ENCODE assay signal across 8 mouse cellular contexts in the genomic region with DNA sequence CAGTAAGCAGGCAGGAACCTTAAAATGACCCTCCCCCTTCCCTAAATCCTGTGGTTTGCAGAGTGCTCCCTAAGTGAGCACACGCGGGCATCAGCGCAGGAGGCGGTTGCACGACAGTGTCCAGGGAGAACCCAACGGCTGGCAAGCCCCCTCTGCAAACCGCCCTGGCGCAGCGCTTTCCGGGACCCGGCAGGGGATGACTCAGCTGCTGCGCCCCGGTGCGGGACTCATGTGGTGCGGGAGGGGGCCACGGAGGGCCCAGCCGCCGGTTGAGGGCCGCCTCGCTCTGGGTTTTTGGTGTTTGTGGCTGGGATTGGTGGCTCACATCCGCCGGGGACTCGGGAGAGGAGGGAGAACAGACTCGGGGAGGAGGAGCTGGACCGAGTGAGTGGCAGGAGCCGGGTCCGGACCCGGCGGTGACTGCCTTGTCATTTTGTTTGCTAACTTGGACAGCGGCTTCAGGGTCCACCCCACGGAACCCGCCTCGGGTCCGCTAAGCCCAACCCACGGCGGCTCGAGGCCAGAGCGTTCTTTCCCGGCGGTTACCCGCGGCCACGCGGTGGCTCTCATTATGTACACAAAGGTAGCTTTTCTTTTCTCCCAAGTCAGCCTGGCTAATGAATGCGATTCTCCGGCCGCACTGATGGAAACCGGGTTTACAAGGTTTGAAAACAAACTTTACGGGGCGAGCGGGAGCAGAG. TPM values are rescaled to one million over a fixed set of nuclear protein-coding genes. Genes with fewer than 3 reads are reported as not detected.
DNase-seq lines count a peak whose midpoint lies in the region; ATAC-seq and TF ChIP-seq lines count a peak whose summit lies in the region.

No protein-coding gene starts in this region.

- TF ChIP-seq POLR2A in limb, embryonic 14.5 days (IDR thresholded peaks at IDR 0.05; ENCODE audit: borderline replicate concordance, extremely low read depth, insufficient read depth, insufficient read length), result peak; percentile 38; the same call in 1 of the 2 replicates

- peaks cover 7% of the 10 kb centered on the region; the same call in 1 of the 2 replicates for H3K4me1 ChIP-seq in intestine, embryonic 16.5 days (ENCODE audit: control insufficient read depth, insufficient read depth, low read length)
- H3K4me1 ChIP-seq in limb, embryonic 14.5 days (ENCODE audit: control insufficient read depth, insufficient read depth, low read length), result 0 out of 2 replicates have a peak, but pooled peaks cover 4% of the 10 kb centered on the region
- H3K4me1 ChIP-seq in midbrain, embryonic 14.5 days (ENCODE audit: control insufficient read depth, insufficient read depth, low read length), result peaks cover 39% of the 10 kb centered on the region

- DNase-seq in frontal cortex, postnatal 10 days (ENCODE audit: low spot score in 2 of 2), result peak; percentile 44 to 55
- DNase-seq in frontal cortex, postnatal 25 days (ENCODE audit: low spot score in 2 of 2), result no peak
- peak; percentile 44 to 45 for DNase-seq in cerebellum, postnatal 36 days
- peak; percentile 78 to 88 for DNase-seq in gastrocnemius, postnatal 4 days (ENCODE audit: low spot score in 2 of 2)
- DNase-seq in limb, embryonic 14.5 days (ENCODE audit: low spot score), result peak; percentile 82
- peak; percentile 76 for DNase-seq in midbrain, embryonic 14.5 days
- peak; percentile 44 to 77 for DNase-seq in spleen, postnatal 4 days (ENCODE audit: low spot score in 2 of 2)

- H3K4me3 ChIP-seq in intestine, embryonic 16.5 days (ENCODE audit: low read length), result peak overlapping the region; percentile 72
- peak overlapping the region; percentile 69 for H3K4me3 ChIP-seq in limb, embryonic 14.5 days (replicated peaks; ENCODE audit: low read length)
- peak overlapping the region; percentile 53 for H3K4me3 ChIP-seq in midbrain, embryonic 14.5 days (replicated peaks; ENCODE audit: low read depth, low read length)

- ATAC-seq in intestine, embryonic 16.5 days, result peak; percentile 54
- ATAC-seq in limb, embryonic 14.5 days (ENCODE audit: low FRiP score, low read depth), result peak; percentile 49
- ATAC-seq in midbrain, embryonic 14.5 days (ENCODE audit: low FRiP score, low TSS enrichment), result peak; percentile 62

- H3K9me3 ChIP-seq in intestine, embryonic 16.5 days (ENCODE audit: control insufficient read depth, low read length), result no peaks in the 10 kb centered on the region
- no peaks in the 10 kb centered on the region for H3K9me3 ChIP-seq in limb, embryonic 14.5 days (ENCODE audit: control insufficient read depth, low read length)
- no peaks in the 10 kb centered on the region for H3K9me3 ChIP-seq in midbrain, embryonic 14.5 days (ENCODE audit: control insufficient read depth, low read length)

- peak overlapping the region; percentile 91 for H3K9ac ChIP-seq in intestine, embryonic 16.5 days (ENCODE audit: low read depth, low read length)
- peak overlapping the region; percentile 85 for H3K9ac ChIP-seq in limb, embryonic 14.5 days (ENCODE audit: low read depth, low read length, severe bottlenecking)
- peak overlapping the region; percentile 55 for H3K9ac ChIP-seq in midbrain, embryonic 14.5 days (replicated peaks; ENCODE audit: low read length)

- H3K36me3 ChIP-seq in intestine, embryonic 16.5 days (ENCODE audit: control insufficient read depth, insufficient read depth, low read length), result no peaks in the 10 kb centered on the region
- no peaks in the 10 kb centered on the region for H3K36me3 ChIP-seq in limb, embryonic 14.5 days (ENCODE audit: control insufficient read depth, insufficient read depth, low read length)
- no peaks in the 10 kb centered on the region for H3K36me3 ChIP-seq in midbrain, embryonic 14.5 days (ENCODE audit: control insufficient read depth, insufficient read depth, low read length)

- under 1% methylated on average over 51 of the region's 51 CpGs for WGBS in intestine, embryonic 16.5 days
- WGBS in limb, embryonic 14.5 days, result 0% methylated on average over 51 of the region's 51 CpGs
- WGBS in midbrain, embryonic 14.5 days, result under 1% methylated on average over 51 of the region's 51 CpGs

- no peaks in the 10 kb centered on the region for H3K27me3 ChIP-seq in intestine, embryonic 16.5 days (replicated peaks; ENCODE audit: control insufficient read depth, insufficient read depth, low read length)
- H3K27me3 ChIP-seq in limb, embryonic 14.5 days (ENCODE audit: control insufficient read depth, insufficient read depth, low read length), result no peaks in the 10 kb centered on the region
- peaks cover 11% of the 10 kb centered on the region; the same call in 1 of the 2 replicates for H3K27me3 ChIP-seq in midbrain, embryonic 14.5 days (ENCODE audit: control insufficient read depth, insufficient read depth, low read length)

- H3K27ac ChIP-seq in intestine, embryonic 16.5 days (ENCODE audit: low read length), result peak overlapping the region; percentile 99
- H3K27ac ChIP-seq in limb, embryonic 14.5 days (replicated peaks; ENCODE audit: low read depth, low read length), result peak overlapping the region; percentile 95
- peak overlapping the region; percentile 81 for H3K27ac ChIP-seq in midbrain, embryonic 14.5 days (replicated peaks; ENCODE audit: low read depth, low read length)

- peak overlapping the region; percentile 97 for H3K4me2 ChIP-seq in intestine, embryonic 16.5 days (ENCODE audit: low read depth, low read length)
- H3K4me2 ChIP-seq in limb, embryonic 14.5 days (replicated peaks; ENCODE audit: low read depth, low read length, severe bottlenecking), result peak overlapping the region; percentile 76
- H3K4me2 ChIP-seq in midbrain, embryonic 14.5 days (ENCODE audit: low read length), result peak overlapping the region; percentile 97

RNA-seq across cellular contexts. Expression of gene Tgif1, which starts 0.5 kb away (rescaled TPM):
- total RNA-seq in gastrocnemius, postnatal 4 days (2021), result 10 to 100 TPM; 16.3 to 18.6 TPM
- 43.0 and 43.5 TPM in 2 replicates for polyA plus RNA-seq in intestine, embryonic 16.5 days (2015; fragmentation: Nextera tagmentation; extraction: Ambion mirVana)
- 64.8 and 76.2 TPM in 2 replicates for polyA plus RNA-seq in limb, embryonic 14.5 days (2012; rRNA removed)
- polyA plus RNA-seq in limb, embryonic 14.5 days (2014; fragmentation: Nextera tagmentation; extraction: Ambion mirVana), result 52.7 and 64.6 TPM in 2 replicates
- polyA plus RNA-seq in midbrain, embryonic 14.5 days (2014; fragmentation: Nextera tagmentation; extraction: Ambion mirVana), result 9.8 and 16.5 TPM in 2 replicates

Comparison
In these comparisons a context has a peak if more than half of its experiments do, and no peak if none do; other contexts are left out.
1. DNase-seq: peak in frontal cortex, postnatal 10 days (2 of 2), cerebellum, postnatal 36 days (2 of 2), gastrocnemius, postnatal 4 days (2 of 2), limb, embryonic 14.5 days (single experiment), midbrain, embryonic 14.5 days (single experiment) and spleen, postnatal 4 days (2 of 2); none in frontal cortex, postnatal 25 days (0 of 2).
2. Peak in every context shown above with its lines, with median percentiles within 50 percentile points of each other: ATAC-seq, H3K27ac ChIP-seq, H3K4me2 ChIP-seq, H3K4me3 ChIP-seq and H3K9ac ChIP-seq.